Mouse (Mus musculus) lung, postnatal 4 days (tissue): ENCODE measurements around the gene Crygd.

ENCODE experiments used
- DNase-seq, 2 experiments: peaks; one replicate each; pipeline ENCODE4 v3.0.0; 2021

Crygd gene

GRCm38 (mm10) chr1:65041837-65042236 is 21.4 kb downstream of the Crygd start:
- no peak for DNase-seq

- DNase-seq = peak in 1 of 2 experiments; percentile 36
Observed at GRCm38 (mm10) chr1:65040806-65041205, 22.4 kb downstream of the Crygd start.

- DNase-seq = no peak
Observed at GRCm38 (mm10) chr1:65039679-65040078, 23.6 kb downstream of the Crygd start.

GRCm38 (mm10) chr1:65037542-65037941 is 25.7 kb downstream of the Crygd start:
- no peak for DNase-seq

- no peak for DNase-seq
Observed at GRCm38 (mm10) chr1:65035513-65035912, 27.7 kb downstream of the Crygd start.

- DNase-seq = no peak
Observed at GRCm38 (mm10) chr1:65032641-65033040, 30.6 kb downstream of the Crygd start, which contains the start of gene Akr1cl. Gene Akr1cl, minus strand, starts transcription at chr1:65032759.

- DNase-seq = no peak
Observed at GRCm38 (mm10) chr1:65028206-65028605, 35.0 kb downstream of the Crygd start.

GRCm38 (mm10) chr1:65012726-65013125 is 50.5 kb downstream of the Crygd start:
- no peak for DNase-seq
